17 mouse cellular contexts compared by ENCODE assay signal in genomic region chr12:83536039-83536438, GRCm38 (mm10). TPM values are rescaled to one million over a fixed set of nuclear protein-coding genes. Genes with fewer than 3 reads are reported as not detected.
DNase-seq lines count a peak whose midpoint lies in the region; ATAC-seq and TF ChIP-seq lines count a peak whose summit lies in the region.
"Had no signal": no experiment of that assay in that cellular context is flagged by ENCODE, and none has a peak within 500 bp of the region (broad histone marks: within the 10 kb centered on the region; RNA-seq: fewer than 3 reads in every experiment).

No protein-coding gene starts in this region.

- no peak for DNase-seq in embryonic facial prominence, embryonic 10.5 days (ENCODE audit: low spot score)
- DNase-seq in right cerebral cortex, postnatal 4 days = peak; percentile 46
- no peak for DNase-seq in right cerebral cortex, postnatal 36 days (ENCODE audit: low spot score in 2 of 2)
- DNase-seq in hindbrain, postnatal 0 days (ENCODE audit: low spot score) = peak; percentile 89
- no peak for DNase-seq in heart, adult 8-10 months (ENCODE audit: low spot score)
- no peak for DNase-seq in left cerebral cortex, postnatal 10 days (ENCODE audit: extremely low spot score in 1 of 2, low spot score in 2 of 2)
- DNase-seq in layer of hippocampus, postnatal 10 days (ENCODE audit: low spot score in 2 of 2) = no peak
- DNase-seq: B cell, adult 2 months; cerebellum, adult 18-20 months; gastrocnemius, postnatal 10 days; kidney, postnatal 25 days; lung, adult 2 months had no signal

- H3K9ac ChIP-seq in embryonic facial prominence, embryonic 13.5 days = 0 out of 2 replicates have a peak overlapping the region, but pooled peaks have one; percentile 32
- H3K9ac ChIP-seq in hindbrain, postnatal 0 days (replicated peaks; ENCODE audit: low read length) = no peak overlapping the region
- H3K9ac ChIP-seq: embryonic facial prominence, embryonic 12.5 days; heart, embryonic 13.5 days had no signal

- H3K4me1 ChIP-seq in embryonic facial prominence, embryonic 13.5 days = peaks cover 10% of the 10 kb centered on the region
- H3K4me1 ChIP-seq in embryonic facial prominence, embryonic 10.5 days = peaks cover 11% of the 10 kb centered on the region
- H3K4me1 ChIP-seq in hindbrain, postnatal 0 days (ENCODE audit: insufficient read depth, low read length) = no peaks in the 10 kb centered on the region

- H3K4me2 ChIP-seq in embryonic facial prominence, embryonic 13.5 days = no peak overlapping the region
- no peak overlapping the region for H3K4me2 ChIP-seq in hindbrain, postnatal 0 days (ENCODE audit: low read depth, low read length)
- H3K4me2 ChIP-seq: embryonic facial prominence, embryonic 12.5 days; heart, embryonic 13.5 days had no signal

- peak overlapping the region; percentile 44; the same call in 1 of the 2 replicates for H3K27ac ChIP-seq in embryonic facial prominence, embryonic 13.5 days
- H3K27ac ChIP-seq in embryonic facial prominence, embryonic 10.5 days (replicated peaks) = no peak overlapping the region
- no peak overlapping the region for H3K27ac ChIP-seq in hindbrain, postnatal 0 days
- H3K27ac ChIP-seq: embryonic facial prominence, embryonic 12.5 days; heart, embryonic 13.5 days had no signal

- no peak for ATAC-seq in embryonic facial prominence, embryonic 13.5 days (ENCODE audit: insufficient number of reproducible peaks, insufficient read depth, low FRiP score, low TSS enrichment, low read depth)
- ATAC-seq in hindbrain, postnatal 0 days = peak; percentile 86
- ATAC-seq: inflammation-experienced regulatory T-cells, adult 6 months had no signal

- no peaks in the 10 kb centered on the region for H3K27me3 ChIP-seq in embryonic facial prominence, embryonic 13.5 days
- no peaks in the 10 kb centered on the region for H3K27me3 ChIP-seq in embryonic facial prominence, embryonic 10.5 days (replicated peaks; ENCODE audit: low read depth, poor library complexity, severe bottlenecking)
- H3K27me3 ChIP-seq in hindbrain, postnatal 0 days (ENCODE audit: insufficient read depth, low read length) = no peaks in the 10 kb centered on the region
- H3K27me3 ChIP-seq: embryonic facial prominence, embryonic 12.5 days; heart, embryonic 13.5 days; megakaryocyte, embryonic 14.5 days had no signal

- H3K9me3 ChIP-seq in embryonic facial prominence, embryonic 13.5 days = no peaks in the 10 kb centered on the region
- no peaks in the 10 kb centered on the region for H3K9me3 ChIP-seq in embryonic facial prominence, embryonic 10.5 days
- no peaks in the 10 kb centered on the region for H3K9me3 ChIP-seq in hindbrain, postnatal 0 days (ENCODE audit: low read length)
- H3K9me3 ChIP-seq: embryonic facial prominence, embryonic 12.5 days; heart, embryonic 13.5 days; megakaryocyte, embryonic 14.5 days had no signal

- TF ChIP-seq CTCF in hindbrain, postnatal 0 days (IDR thresholded peaks at IDR 0.05; ENCODE audit: low read depth) = peak; percentile 48

- H3K4me3 ChIP-seq in embryonic facial prominence, embryonic 13.5 days = no peak overlapping the region
- H3K4me3 ChIP-seq in embryonic facial prominence, embryonic 10.5 days = no peak overlapping the region
- no peak overlapping the region for H3K4me3 ChIP-seq in hindbrain, postnatal 0 days (ENCODE audit: low read length)
- H3K4me3 ChIP-seq: embryonic facial prominence, embryonic 12.5 days; heart, embryonic 13.5 days; megakaryocyte, embryonic 14.5 days had no signal

- intact Hi-C loops in left cerebral cortex, postnatal 10 days (cut with DNase I) = no loop called here

- peaks cover 88% of the 10 kb centered on the region for H3K36me3 ChIP-seq in embryonic facial prominence, embryonic 13.5 days
- H3K36me3 ChIP-seq in embryonic facial prominence, embryonic 10.5 days (replicated peaks) = peaks cover 92% of the 10 kb centered on the region
- H3K36me3 ChIP-seq in hindbrain, postnatal 0 days (ENCODE audit: insufficient read depth, low read length) = peaks cover 34% of the 10 kb centered on the region

- 50% methylated on average over 9 of the region's 9 CpGs for WGBS in embryonic facial prominence, embryonic 13.5 days
- WGBS in embryonic facial prominence, embryonic 10.5 days = 87% methylated on average over 9 of the region's 9 CpGs
- WGBS in hindbrain, postnatal 0 days = 28% methylated on average over 9 of the region's 9 CpGs

RNA-seq across cellular contexts. Expression of gene Dcaf4, which starts 15.8 kb away (rescaled TPM):
- 42.2 and 42.4 TPM in 2 replicates for polyA plus RNA-seq in embryonic facial prominence, embryonic 13.5 days (2015; fragmentation: Nextera tagmentation; extraction: Ambion mirVana)
- 29.5 and 30.1 TPM in 2 replicates for polyA plus RNA-seq in embryonic facial prominence, embryonic 10.5 days (2016; fragmentation: Nextera tagmentation; extraction: Ambion mirVana)
- total RNA-seq in hindbrain, postnatal 0 days (2014; rRNA removed) = 45.0 and 55.6 TPM in 2 replicates
- polyA plus RNA-seq in hindbrain, postnatal 0 days (2015; fragmentation: Nextera tagmentation; extraction: Ambion mirVana) = 34.5 and 36.9 TPM in 2 replicates
- 10 to 100 TPM; 12.8 to 16.3 (median 14.9) TPM for total RNA-seq in heart, adult 8-10 months (2022)
- 10 to 100 TPM; 28.7 to 32.3 TPM for total RNA-seq in left cerebral cortex, postnatal 10 days (2021)
- 10 to 100 TPM; 28.8 to 36.3 TPM for total RNA-seq in layer of hippocampus, postnatal 10 days (2021)

RNA-seq across cellular contexts. Expression of gene Dpf3, which starts 48.5 kb away (rescaled TPM):
- 3.0 and 3.9 TPM in 2 replicates for polyA plus RNA-seq in embryonic facial prominence, embryonic 13.5 days (2015; fragmentation: Nextera tagmentation; extraction: Ambion mirVana)
- polyA plus RNA-seq in embryonic facial prominence, embryonic 10.5 days (2016; fragmentation: Nextera tagmentation; extraction: Ambion mirVana) = 2.8 and 3.0 TPM in 2 replicates
- total RNA-seq in hindbrain, postnatal 0 days (2014; rRNA removed) = 35.8 and 38.9 TPM in 2 replicates
- 16.0 and 19.8 TPM in 2 replicates for polyA plus RNA-seq in hindbrain, postnatal 0 days (2015; fragmentation: Nextera tagmentation; extraction: Ambion mirVana)
- total RNA-seq in heart, adult 8-10 months (2022) = 10 to 100 TPM; 16.7 to 21.1 (median 18.0) TPM
- 1 to 10 TPM; 7.7 to 8.1 TPM for total RNA-seq in left cerebral cortex, postnatal 10 days (2021)
- 10 to 100 TPM; 22.2 to 26.6 TPM for total RNA-seq in layer of hippocampus, postnatal 10 days (2021)

Comparison
In these comparisons a context has a peak if more than half of its experiments do, and no peak if none do; other contexts are left out.
1. DNase-seq: peak in right cerebral cortex, postnatal 4 days (single experiment) and hindbrain, postnatal 0 days (single experiment); none in embryonic facial prominence, embryonic 10.5 days (single experiment), right cerebral cortex, postnatal 36 days (0 of 2), heart, adult 8-10 months (single experiment), left cerebral cortex, postnatal 10 days (0 of 2) and layer of hippocampus, postnatal 10 days (0 of 2).